Mouse (Mus musculus) thymus, adult 2 months (tissue): ENCODE measurements at regions not wholly inside any gene's neighbourhood (a gene's known extent, or its start where the extent isn't known, plus 50 kb on each side); places are given as distances from the start of the nearest gene placed in this dataset.
A peak's percentile ranks its signal among the peaks of the same experiment; 100 is the strongest.

ENCODE experiments used
- DNase-seq: peaks from one replicate; pipeline ENCODE4 v3.0.0; 2021
- H3K27ac ChIP-seq: fragments of 200-500 bp; 2 replicates; pipeline ENCODE4 v1.5.1; 2012; ENCODE audit warnings: low read length, control low read depth; ENCODE audit not compliant: control insufficient read depth, insufficient read depth
- H3K27me3 ChIP-seq: fragments of 200-500 bp; 2 replicates; pipeline ENCODE4 v1.6.1; 2012; ENCODE audit warnings: mild to moderate bottlenecking, low read length, moderate library complexity, mixed read lengths; ENCODE audit not compliant: control insufficient read depth, insufficient read depth
- H3K36me3 ChIP-seq: fragments of 200-500 bp; 2 replicates; pipeline ENCODE4 v1.6.1; 2012; ENCODE audit warnings: mild to moderate bottlenecking, low read length, moderate library complexity; ENCODE audit not compliant: control insufficient read depth, insufficient read depth
- H3K4me1 ChIP-seq: fragments of 200-500 bp; replicated peaks from 2 replicates; pipeline ENCODE4 v1.6.1; 2012; ENCODE audit warnings: low read length; ENCODE audit not compliant: control insufficient read depth, insufficient read depth
- H3K4me3 ChIP-seq: fragments of 200-500 bp; 2 replicates; pipeline ENCODE4 v1.5.1; 2012; ENCODE audit warnings: mild to moderate bottlenecking, low read length, control low read depth, moderate library complexity; ENCODE audit not compliant: control insufficient read depth, insufficient read depth
- CTCF ChIP-seq: fragments of 200-500 bp; IDR thresholded peaks from 2 replicates; pipeline ENCODE4 v1.5.1; 2012; ENCODE audit warnings: mild to moderate bottlenecking, control low read depth, low read length, moderate library complexity, borderline replicate concordance; ENCODE audit not compliant: control insufficient read depth, poor library complexity, insufficient read depth; ENCODE audit errors: extremely low read depth
- POLR2A ChIP-seq: fragments of 200-500 bp; IDR thresholded peaks from 2 replicates; pipeline ENCODE4 v1.6.1; 2012; ENCODE audit warnings: mild to moderate bottlenecking, low read length, control low read depth, moderate library complexity; ENCODE audit not compliant: control insufficient read depth, poor library complexity, insufficient read depth; ENCODE audit errors: extremely low read depth
- WGBS: fragments of 180-500 bp; shearing (Covaris S2); methylation state at CpG from one replicate; pipeline ENCODE4 v1.1.7; 2018; 5-methylcytosine and 5-hydroxymethylcytosine counted together

GRCm38 (mm10) chr11:84661981-84662380, 136.6 kb upstream of the Lhx1 start:
- no peak overlapping the region for H3K4me3 ChIP-seq
- DNase-seq = peak; percentile 11
- no peak for TF ChIP-seq POLR2A
- no peak for TF ChIP-seq CTCF
- no peaks in the 10 kb centered on the region for H3K4me1 ChIP-seq
- WGBS = 16% methylated on average over 7 of the region's 7 CpGs
- no peaks in the 10 kb centered on the region for H3K27me3 ChIP-seq
- no peak overlapping the region for H3K27ac ChIP-seq
- H3K36me3 ChIP-seq = no peaks in the 10 kb centered on the region

- no peak for TF ChIP-seq CTCF
- no peak for TF ChIP-seq POLR2A
- H3K27ac ChIP-seq = no peak overlapping the region
- DNase-seq = no peak
- H3K4me1 ChIP-seq = no peaks in the 10 kb centered on the region
- no peak overlapping the region for H3K4me3 ChIP-seq
- 61% methylated on average over 8 of the region's 8 CpGs for WGBS
- H3K36me3 ChIP-seq = no peaks in the 10 kb centered on the region
- no peaks in the 10 kb centered on the region for H3K27me3 ChIP-seq
Measured at GRCm38 (mm10) chr11:84660877-84661276, 135.5 kb upstream of the Lhx1 start.

- TF ChIP-seq POLR2A = no peak
- TF ChIP-seq CTCF = no peak
- no peak overlapping the region for H3K27ac ChIP-seq
- H3K27me3 ChIP-seq = no peaks in the 10 kb centered on the region
- no peaks in the 10 kb centered on the region for H3K36me3 ChIP-seq
- no peak overlapping the region for H3K4me3 ChIP-seq
- no peaks in the 10 kb centered on the region for H3K4me1 ChIP-seq
- 89% methylated on average over 7 of the region's 7 CpGs for WGBS
- no peak for DNase-seq
Measured at GRCm38 (mm10) chr11:84659370-84659937, 134.1 kb upstream of the Lhx1 start.

GRCm38 (mm10) chr11:84653481-84653880, 128.1 kb upstream of the Lhx1 start:
- WGBS = 67% methylated on average over 8 of the region's 8 CpGs
- H3K4me1 ChIP-seq = no peaks in the 10 kb centered on the region
- H3K4me3 ChIP-seq = no peak overlapping the region
- no peak for TF ChIP-seq CTCF
- TF ChIP-seq POLR2A = no peak
- no peak overlapping the region for H3K27ac ChIP-seq
- DNase-seq = no peak
- H3K36me3 ChIP-seq = no peaks in the 10 kb centered on the region
- no peaks in the 10 kb centered on the region for H3K27me3 ChIP-seq

- Histone ChIP-seq H3K36me3 (no peaks in the 10 kb centered on the region), H3K27me3 (no peaks in the 10 kb centered on the region), H3K27ac (no peak overlapping the region), H3K4me1 (no peaks in the 10 kb centered on the region), H3K4me3 (no peak overlapping the region)
- WGBS = 91% methylated on average over 5 of the region's 5 CpGs
- no peak for TF ChIP-seq CTCF
- TF ChIP-seq POLR2A = no peak
- DNase-seq = no peak
Measured at GRCm38 (mm10) chr11:84648899-84649298, 123.6 kb upstream of the Lhx1 start.

- Histone ChIP-seq H3K27ac (no peak overlapping the region), H3K36me3 (no peaks in the 10 kb centered on the region), H3K4me3 (no peak overlapping the region), H3K4me1 (no peaks in the 10 kb centered on the region), H3K27me3 (no peaks in the 10 kb centered on the region)
- 94% methylated on average over 5 of the region's 5 CpGs for WGBS
- DNase-seq = no peak
- TF ChIP-seq POLR2A (no peak), CTCF (no peak)
Measured at GRCm38 (mm10) chr11:84647104-84647503, 121.8 kb upstream of the Lhx1 start.

- H3K36me3 ChIP-seq = no peaks in the 10 kb centered on the region
- no peaks in the 10 kb centered on the region for H3K27me3 ChIP-seq
- no peak for TF ChIP-seq CTCF
- TF ChIP-seq POLR2A = no peak
- no peak overlapping the region for H3K4me3 ChIP-seq
- no peak overlapping the region for H3K27ac ChIP-seq
- WGBS = 50% methylated on average over 5 of the region's 5 CpGs
- no peak for DNase-seq
- no peaks in the 10 kb centered on the region for H3K4me1 ChIP-seq
Measured at GRCm38 (mm10) chr11:84643107-84643372, 117.7 kb upstream of the Lhx1 start.
